Mouse (Mus musculus) adrenal gland, adult (tissue): ENCODE results near the gene Surf1.

Experiments
- DNase-seq, 2 experiments: peaks; one replicate each; pipeline ENCODE4 v3.0.0; 2022 to 2023; ENCODE audit warnings: low spot score in 1 of 2; ENCODE audit not compliant: inconsistent age in 2 of 2

Surf1 gene

DNA sequence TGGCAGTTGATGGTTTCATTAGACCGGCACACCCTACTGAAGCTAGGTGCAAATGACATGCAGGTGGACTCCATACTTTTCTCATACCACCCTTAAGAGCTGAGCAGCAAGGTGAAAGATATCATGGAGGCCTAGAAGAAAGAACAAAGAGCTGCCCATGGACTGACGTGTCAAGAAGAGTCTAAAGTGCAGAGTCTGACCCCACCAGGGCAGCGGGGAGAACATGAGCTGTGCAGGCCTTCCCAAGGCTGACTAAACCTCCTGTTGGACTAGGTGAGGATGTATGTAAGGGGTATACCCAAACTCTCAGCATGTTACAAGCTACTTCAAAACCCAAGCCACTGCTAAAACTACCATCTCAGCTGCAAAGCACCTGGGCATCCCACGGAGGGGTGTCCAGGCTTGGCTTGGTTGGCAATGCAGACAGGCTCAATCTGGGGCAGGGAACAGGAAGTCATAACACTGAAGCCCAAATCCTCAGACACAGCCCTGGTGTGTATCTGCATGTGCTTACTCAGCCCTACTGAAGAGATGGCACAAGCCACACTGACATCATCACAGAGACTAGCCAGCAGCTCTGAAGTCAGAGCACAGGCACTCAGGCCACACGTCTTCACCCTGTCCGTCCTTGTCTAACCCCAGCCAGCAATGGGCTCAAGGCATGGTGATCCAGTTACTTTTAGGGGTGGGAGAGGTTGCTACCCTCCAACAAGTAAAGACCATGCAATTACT lies 11.6 kb upstream of the Surf1 start:
- DNase-seq = peak in 1 of 2 experiments; percentile 45

- DNase-seq = peak; percentile 75 to 86
Measured at GRCm38 (mm10) chr2:26921784-26922183, 5.5 kb upstream of the Surf1 start.

GRCm38 (mm10) chr2:26920190-26920855 lies 4.0 kb upstream of the Surf1 start:
- peak in 1 of 2 experiments; percentile 53 for DNase-seq

- DNase-seq = peak; percentile 59 to 78
Measured at GRCm38 (mm10) chr2:26919684-26920083, 3.4 kb upstream of the Surf1 start.

DNA sequence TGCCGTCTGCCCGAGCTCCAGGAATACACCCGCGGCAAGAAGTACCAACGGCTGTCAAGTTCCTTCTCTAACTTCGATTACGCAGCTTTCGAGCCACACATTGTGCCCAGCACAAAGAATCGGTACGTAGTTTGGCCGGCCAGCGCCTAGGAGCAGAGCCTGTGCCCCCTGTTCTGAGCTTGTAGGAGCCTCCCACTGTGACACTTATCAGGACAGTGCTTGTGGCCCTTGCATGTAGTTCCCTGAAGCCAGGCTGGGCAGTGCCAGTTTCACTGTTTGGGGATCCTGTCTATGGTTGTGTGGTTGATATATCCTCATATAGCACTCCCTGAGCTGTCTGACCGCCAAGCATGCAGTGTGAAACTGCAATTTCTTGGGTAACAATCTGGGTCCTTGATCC lies 408 bp upstream of the Surf1 start:
- no peak for DNase-seq

DNA sequence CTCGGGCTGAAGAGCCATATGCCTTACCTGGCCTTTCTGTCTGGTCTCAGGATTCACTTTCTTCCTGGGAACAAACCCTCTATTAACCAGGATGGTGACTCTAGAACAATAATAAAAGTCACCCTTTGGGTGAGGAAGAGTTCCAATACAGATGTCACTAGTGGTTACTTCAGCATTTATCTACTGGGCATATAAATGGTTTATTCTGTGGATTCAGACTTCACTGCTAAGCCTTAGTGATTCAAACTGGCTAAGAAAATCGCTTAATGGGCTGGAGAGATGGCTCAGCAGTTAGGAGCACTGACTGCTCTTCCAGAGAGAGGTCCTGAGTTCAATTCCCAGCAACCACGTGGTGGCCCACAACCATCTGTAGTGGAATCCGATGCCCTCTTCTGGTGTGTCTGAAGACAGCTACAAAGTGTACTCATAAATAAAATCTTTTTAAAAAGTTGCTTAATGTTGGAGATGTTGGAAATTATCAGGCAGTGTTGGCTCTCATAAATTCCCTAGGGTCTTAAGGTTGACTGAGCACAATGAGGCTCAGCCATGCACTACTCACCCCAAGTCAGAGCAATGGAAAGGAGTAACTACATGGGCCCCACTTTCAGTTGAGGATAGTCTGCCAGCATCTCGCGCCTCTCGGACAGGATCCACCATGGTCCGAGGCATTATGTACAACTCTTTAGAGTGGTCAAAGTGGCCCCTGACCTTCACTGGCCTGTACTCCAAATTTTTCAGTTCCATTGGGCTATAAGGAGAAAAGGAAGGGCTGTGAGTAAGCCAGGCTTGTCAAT lies 2.0 kb downstream of the Surf1 start:
- DNase-seq = peak in 1 of 2 experiments; percentile 27

DNA sequence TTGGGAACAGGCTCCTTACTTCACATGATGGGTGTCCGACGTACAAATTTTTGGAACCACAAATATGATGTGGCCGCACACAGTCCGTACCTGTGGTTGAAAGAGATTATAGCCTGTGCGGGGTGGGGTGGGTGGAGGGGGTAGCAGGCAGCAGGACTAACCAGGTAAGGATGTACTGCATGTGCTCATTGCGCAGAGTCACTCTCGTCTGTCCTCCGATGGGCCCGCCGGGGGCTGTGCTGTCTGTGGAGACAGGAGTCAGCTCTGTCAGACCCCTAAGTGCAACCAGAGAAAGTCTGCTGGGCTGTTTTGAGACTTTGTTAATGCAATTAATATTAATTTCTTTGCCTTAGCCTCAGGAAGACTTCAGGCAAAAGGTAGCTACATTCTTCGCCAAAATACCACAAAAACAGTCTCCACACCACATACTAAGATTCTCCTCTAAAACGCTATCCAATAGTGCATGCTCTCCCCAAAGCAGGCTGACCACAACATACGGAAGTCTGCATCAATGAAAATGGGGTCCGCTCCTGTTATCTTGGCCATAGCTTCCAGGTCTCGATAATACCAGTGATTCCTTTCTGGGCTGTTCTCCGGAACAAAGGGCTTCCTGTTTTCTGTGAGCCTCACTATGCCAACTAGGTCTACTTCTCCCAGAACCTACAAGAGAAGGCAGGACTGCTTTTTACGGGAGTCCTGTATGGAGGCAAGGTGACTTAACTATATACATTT lies 2.7 kb downstream of the Surf1 start:
- peak in 1 of 2 experiments; percentile 34 for DNase-seq

DNA sequence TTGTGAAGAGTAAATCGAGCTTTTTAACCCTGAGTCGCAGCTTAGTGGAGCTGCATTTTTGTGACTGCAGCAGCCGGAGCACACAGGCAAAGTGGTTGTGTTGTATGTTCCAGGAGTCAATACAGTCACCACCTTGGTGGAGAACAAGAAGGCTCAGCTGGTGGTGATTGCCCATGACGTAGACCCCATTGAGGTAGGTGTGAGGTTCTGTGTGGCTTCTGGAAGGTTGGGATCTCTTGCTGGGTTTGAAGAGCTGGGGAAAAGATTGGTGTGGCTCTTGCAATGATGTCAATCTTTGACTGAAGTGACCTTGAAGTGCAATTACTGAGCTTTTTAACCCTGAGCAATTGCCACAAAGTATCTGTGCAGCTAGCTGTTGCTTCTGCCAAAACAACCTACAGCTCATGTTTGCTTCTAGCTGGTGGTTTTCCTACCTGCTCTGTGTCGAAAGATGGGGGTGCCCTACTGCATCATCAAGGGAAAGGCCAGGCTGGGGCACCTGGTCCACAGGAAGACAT lies 4.0 kb downstream of the Surf1 start:
- DNase-seq = peak in 1 of 2 experiments; percentile 55

DNA sequence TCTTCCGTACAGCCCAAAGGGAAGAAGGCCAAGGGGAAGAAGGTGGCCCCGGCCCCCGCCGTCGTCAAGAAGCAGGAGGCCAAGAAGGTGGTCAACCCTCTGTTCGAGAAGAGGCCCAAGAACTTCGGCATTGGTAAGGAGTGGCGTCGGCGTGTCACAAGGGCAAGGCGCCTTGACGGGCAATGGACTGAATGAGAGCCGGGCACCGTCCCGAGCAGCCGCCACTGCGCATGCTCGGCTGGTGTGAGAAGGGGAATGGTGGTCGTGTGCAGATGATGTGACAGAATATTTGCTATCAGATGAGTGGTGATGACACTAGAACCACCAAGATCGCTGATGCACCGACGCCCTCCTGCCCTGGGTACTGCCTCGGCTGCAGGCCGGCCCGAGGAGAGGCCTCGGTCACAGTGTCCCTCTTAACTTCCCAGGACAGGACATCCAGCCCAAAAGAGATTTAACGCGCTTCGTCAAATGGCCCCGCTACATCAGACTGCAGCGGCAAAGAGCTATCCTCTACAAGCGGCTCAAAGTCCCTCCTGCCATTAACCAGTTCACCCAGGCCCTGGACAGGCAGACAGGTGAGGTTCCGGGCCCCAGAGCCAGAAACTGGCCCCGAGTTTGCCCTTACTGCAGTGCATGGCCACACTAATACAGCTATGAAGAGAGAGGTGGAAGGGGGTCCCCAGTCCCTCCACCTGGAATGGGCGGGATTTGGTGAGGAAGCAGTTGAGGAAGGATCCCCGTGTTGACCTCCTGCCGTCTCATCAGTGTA lies 5.2 kb downstream of the Surf1 start:
- DNase-seq = peak in 1 of 2 experiments; percentile 76

DNA sequence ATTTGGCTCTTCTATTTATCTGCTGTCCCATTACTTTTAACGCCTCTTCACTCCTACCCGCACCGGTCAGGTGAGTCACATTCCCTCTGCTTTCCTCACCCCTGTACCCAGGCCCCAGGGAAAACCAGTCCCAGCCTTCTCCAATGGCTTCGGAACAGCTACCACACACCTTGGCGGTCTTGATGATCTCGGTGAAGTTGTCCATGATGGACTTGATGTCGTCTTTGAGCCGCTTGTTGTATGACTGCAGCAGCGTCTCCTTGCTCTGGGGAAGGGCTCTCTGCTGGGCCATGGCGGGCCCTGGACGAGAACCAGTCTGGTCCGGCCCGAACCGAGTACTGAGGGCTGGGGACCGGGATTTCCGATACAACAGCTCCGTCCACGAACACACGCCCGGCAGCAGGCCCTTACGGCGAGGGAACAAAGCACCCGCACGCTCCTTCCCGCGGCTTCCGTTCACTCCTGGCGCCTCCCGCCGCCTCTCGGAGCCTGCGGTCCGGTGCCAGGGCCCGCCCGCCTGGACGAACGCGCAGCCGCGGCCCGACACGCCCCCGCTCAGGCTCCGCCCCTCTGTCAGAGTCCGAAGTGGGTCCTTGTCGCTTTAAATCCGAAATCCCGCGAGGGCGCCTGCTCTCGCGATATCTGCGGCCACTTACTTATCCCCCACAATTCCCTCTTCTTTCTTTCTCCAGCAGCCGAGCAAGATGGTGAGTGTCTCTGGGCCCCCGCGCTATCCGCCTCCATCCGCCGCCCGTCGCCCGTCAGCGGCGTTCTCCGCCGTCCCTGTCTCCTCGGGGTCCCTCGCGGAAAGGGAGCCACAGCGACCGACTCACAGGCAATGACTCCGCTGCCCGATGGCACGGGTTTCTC lies 6.0 kb downstream of the Surf1 start, which contains the start of the genes Med22 and Rpl7a:
Gene Med22, minus strand, starts transcription at position 554 of the 870 bp plus-strand sequence.
Gene Rpl7a, plus strand, starts transcription at position 641 of the 870 bp plus-strand sequence.
- peak; percentile 99 to 100 for DNase-seq

GRCm38 (mm10) chr2:26909387-26909784 lies 6.9 kb downstream of the Surf1 start:
- DNase-seq = peak in 1 of 2 experiments; percentile 38

- DNase-seq = peak; percentile 15 to 50
Measured at GRCm38 (mm10) chr2:26908710-26909386, 7.5 kb downstream of the Surf1 start.

- peak; percentile 69 to 83 for DNase-seq
Measured at GRCm38 (mm10) chr2:26907109-26907508, 9.2 kb downstream of the Surf1 start.

DNA sequence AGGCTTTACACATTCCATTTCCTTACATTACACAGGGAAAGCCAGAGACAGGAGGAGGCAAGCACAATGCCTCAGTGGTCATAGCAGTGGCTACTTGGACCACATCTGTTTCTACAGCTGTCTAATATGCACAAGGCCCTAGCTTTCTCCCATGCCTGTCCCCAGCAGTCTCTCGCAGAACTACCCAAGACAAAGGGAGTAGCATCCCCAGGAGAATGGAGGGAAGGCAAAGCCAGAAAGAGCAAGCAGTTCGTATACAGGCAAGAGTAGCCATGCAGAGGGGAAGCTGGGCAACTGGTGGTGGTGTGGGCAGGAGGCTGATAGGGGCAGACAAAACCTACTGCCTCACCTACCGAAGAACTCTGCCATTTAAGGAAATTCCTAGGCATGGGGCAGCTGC lies 9.9 kb downstream of the Surf1 start:
- no peak for DNase-seq

- DNase-seq = peak in 1 of 2 experiments; percentile 6
Measured at GRCm38 (mm10) chr2:26905936-26906335, 10.4 kb downstream of the Surf1 start.

GRCm38 (mm10) chr2:26903311-26903710 lies 13.0 kb downstream of the Surf1 start:
- DNase-seq = no peak

DNA sequence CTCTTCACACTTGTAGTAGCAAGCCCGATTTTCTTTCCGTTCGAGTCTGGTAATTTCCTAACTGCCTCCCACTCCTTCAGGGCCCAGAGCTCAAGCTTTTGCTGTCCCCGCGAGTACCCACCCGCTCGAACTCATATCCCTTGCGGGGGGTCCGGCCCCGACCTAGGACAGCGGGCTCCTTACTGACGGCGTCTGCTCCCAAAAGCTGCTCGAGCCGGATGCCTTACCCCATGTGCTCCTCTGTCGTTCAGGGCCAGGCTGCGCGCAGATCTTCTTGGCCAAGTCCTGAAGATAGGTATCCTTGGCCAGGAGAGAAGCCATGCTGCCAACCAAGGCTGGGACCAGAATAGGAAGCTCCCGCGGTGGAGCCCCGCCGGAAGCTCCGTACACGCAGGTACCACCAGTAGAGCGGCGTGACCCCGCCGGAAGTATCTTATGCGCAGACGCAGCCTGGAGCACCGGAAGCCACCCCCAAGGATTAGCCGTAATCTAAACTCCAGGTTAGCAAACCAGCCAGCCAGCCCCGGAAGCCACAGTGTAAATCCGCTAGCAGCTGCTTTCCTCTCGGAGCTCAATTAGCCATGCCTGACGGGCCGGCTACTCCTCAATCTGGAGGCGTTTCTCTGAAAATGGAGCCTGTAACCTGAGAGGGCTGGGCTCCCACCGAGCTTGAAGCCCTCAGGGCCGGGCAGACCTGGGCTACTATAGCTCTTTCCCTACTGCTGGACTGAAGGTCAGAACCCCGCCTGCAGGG lies 13.7 kb downstream of the Surf1 start, which contains the start of gene Surf6:
Gene Surf6, minus strand, starts transcription at position 413 of the 754 bp plus-strand sequence.
- DNase-seq = peak; percentile 97 to 99
